ENCODE assay signal across 8 mouse cellular contexts in genomic region chrX:94635961-94636563, GRCm38 (mm10). TPM values are rescaled to one million over a fixed set of nuclear protein-coding genes. Genes with fewer than 3 reads are reported as not detected.
DNase-seq lines count a peak whose midpoint lies in the region; ATAC-seq and TF ChIP-seq lines count a peak whose summit lies in the region.

Gene Gspt2 (plus strand): TSS chrX:94636069.

- no peaks in the 10 kb centered on the region for H3K36me3 ChIP-seq in intestine, embryonic 15.5 days

- H3K4me1 ChIP-seq in cortical plate, adult 2 months (ENCODE audit: control insufficient read depth, insufficient read depth, low read length) = peaks cover 2% of the 10 kb centered on the region; the same call in 1 of the 2 replicates
- H3K4me1 ChIP-seq in intestine, embryonic 15.5 days (replicated peaks) = no peaks in the 10 kb centered on the region

- intact Hi-C loops in left cerebral cortex, postnatal 36 days (cut with DNase I) = loop anchor here (5.0 kb wide), 1 partner anchor 94 kb away; the partner anchor contains the start of gene Maged1

- peaks cover 5% of the 10 kb centered on the region; the same call in 1 of the 2 replicates for H3K27me3 ChIP-seq in intestine, embryonic 15.5 days (replicated peaks)

- H3K4me3 ChIP-seq in cortical plate, adult 2 months (ENCODE audit: insufficient read depth, low read length) = peak within 1 kb of the TSS; percentile 91
- H3K4me3 ChIP-seq in intestine, embryonic 15.5 days (replicated peaks) = peak within 1 kb of the TSS; percentile 59

- no peak for TF ChIP-seq CTCF in cortical plate, adult 2 months (IDR thresholded peaks at IDR 0.05; ENCODE audit: extremely low read depth, insufficient read depth, low read length)

- H3K4me2 ChIP-seq in intestine, embryonic 15.5 days (replicated peaks) = peak within 1 kb of the TSS; percentile 62

- WGBS in intestine, embryonic 15.5 days = 19% methylated on average over 53 of the region's 53 CpGs

- H3K9me3 ChIP-seq in intestine, embryonic 15.5 days = no peaks in the 10 kb centered on the region

- peak within 1 kb of the TSS; percentile 56 for H3K9ac ChIP-seq in intestine, embryonic 15.5 days

- H3K27ac ChIP-seq in cortical plate, adult 2 months (ENCODE audit: insufficient read depth, low read length) = peak within 1 kb of the TSS; percentile 52; the same call in 1 of the 2 replicates
- H3K27ac ChIP-seq in intestine, embryonic 15.5 days = no peak within 1 kb of the TSS

- peak; percentile 76; the same call in 1 of the 2 replicates for TF ChIP-seq POLR2A in cortical plate, adult 2 months (IDR thresholded peaks at IDR 0.05; ENCODE audit: extremely low read depth, insufficient read depth, low read length)

- peak; percentile 10 for DNase-seq in CD4-positive, CD25-positive, alpha-beta regulatory T cell, adult 2 months (ENCODE audit: low read depth, low spot score)
- peak; percentile 12 for DNase-seq in gastrocnemius, postnatal 25 days
- peak; percentile 62 for DNase-seq in left cerebral cortex, postnatal 36 days (ENCODE audit: low spot score in 2 of 2)
- peak; percentile 17 to 46 for DNase-seq in right cerebral cortex, postnatal 36 days (ENCODE audit: low spot score in 2 of 2)

- ATAC-seq in CD4-positive, CD25-positive, alpha-beta regulatory T cell, adult 4 months = no peak
- ATAC-seq in intestine, embryonic 15.5 days = peak; percentile 85
- ATAC-seq in megakaryocyte-erythroid progenitor cell, adult 5-6 weeks (replicated peaks; ENCODE audit: low FRiP score, low TSS enrichment, poor library complexity, severe bottlenecking) = peak; percentile 75

RNA-seq across cellular contexts. Expression of gene Gspt2, which starts in this region (rescaled TPM):
- under 1 TPM; 0.20 to 0.52 TPM for polyA plus RNA-seq in CD4-positive, CD25-positive, alpha-beta regulatory T cell, adult 4 months (2017; shearing (Covaris generic))
- polyA plus RNA-seq in cortical plate, adult 2 months (2012; rRNA removed) = 26.0 and 26.8 TPM in 2 replicates
- under 1 TPM; 0.23 to 0.43 TPM for total RNA-seq in gastrocnemius, postnatal 25 days (2021)
- polyA plus RNA-seq in intestine, embryonic 15.5 days (2015; fragmentation: Nextera tagmentation; extraction: Ambion mirVana) = 3.5 and 4.6 TPM in 2 replicates
- 10 to 100 TPM; 29.4 to 35.2 TPM for total RNA-seq in left cerebral cortex, postnatal 36 days (2021)
- total RNA-seq in megakaryocyte-erythroid progenitor cell, adult 5-6 weeks (2014; fragmentation: Nextera tagmentation) = 1.0 TPM in 1 of 2 replicates, not detected in the other
- 1.1 and 1.4 TPM in 2 replicates for total RNA-seq in megakaryocyte-erythroid progenitor cell, adult 5-6 weeks (2017)

Comparison
In these comparisons a context has a peak if more than half of its experiments do, and no peak if none do; other contexts are left out.
1. RNA of gene Gspt2 (total RNA-seq): 29.4 to 35.2 TPM in left cerebral cortex, postnatal 36 days; 1.0 to 1.4 TPM in megakaryocyte-erythroid progenitor cell, adult 5-6 weeks and 0.23 to 0.43 TPM in gastrocnemius, postnatal 25 days; every median in the first group is over 10 times any median in the second.
2. Peak in DNase-seq in gastrocnemius, postnatal 25 days; RNA of the gene not detected or under 1 TPM.
3. DNase-seq: peak in every context shown above with its lines; median percentile 62 in left cerebral cortex, postnatal 36 days; 32 in right cerebral cortex, postnatal 36 days; 12 in gastrocnemius, postnatal 25 days; 10 in CD4-positive, CD25-positive, alpha-beta regulatory T cell, adult 2 months.